18 mouse cellular contexts compared by ENCODE assay signal in genomic region chr12:89333486-89333885, GRCm38 (mm10).
DNase-seq lines count a peak whose midpoint lies in the region; TF ChIP-seq lines count a peak whose summit lies in the region.
"Had no signal": no experiment of that assay in that cellular context is flagged by ENCODE, and none has a peak within 500 bp of the region (broad histone marks: within the 10 kb centered on the region; RNA-seq: fewer than 3 reads in every experiment).

No protein-coding gene starts in this region.

- TF ChIP-seq CTCF in layer of hippocampus, adult 2 months (conservative IDR thresholded peaks at IDR 0.05) = no peak

- no peak overlapping the region for H3K4me3 ChIP-seq in layer of hippocampus, adult 2 months
- H3K4me3 ChIP-seq: embryonic facial prominence, embryonic 10.5 days; embryonic facial prominence, embryonic 12.5 days; forebrain, embryonic 13.5 days; forebrain, embryonic 15.5 days had no signal

- no peak for DNase-seq in layer of hippocampus, adult 2 months (ENCODE audit: low spot score in 2 of 2)
- no peak for DNase-seq in layer of hippocampus, adult 18-20 months (ENCODE audit: low spot score in 2 of 2)
- peak; percentile 37 for DNase-seq in right cerebral cortex, adult 18-20 months
- DNase-seq in right cerebral cortex, postnatal 4 days = no peak
- DNase-seq in urinary bladder, postnatal 25 days (ENCODE audit: low spot score) = no peak
- DNase-seq: adrenal gland, adult 2 months; adrenal gland, postnatal 10 days; adrenal gland, postnatal 25 days; cerebellum, adult 11-12 months; cerebellum, adult 2 months; cerebellum, adult 9-10 months; cerebellum, postnatal 10 days; cerebellum, postnatal 25 days; forebrain, postnatal 0 days had no signal

- H3K27ac ChIP-seq in layer of hippocampus, adult 2 months = peak overlapping the region; percentile 32; the same call in 1 of the 2 replicates
- H3K27ac ChIP-seq: embryonic facial prominence, embryonic 10.5 days; embryonic facial prominence, embryonic 12.5 days; forebrain, embryonic 13.5 days; forebrain, embryonic 15.5 days had no signal
